Mouse (Mus musculus) ES-Bruce4 (cell line): ENCODE results near the gene Faim.

ENCODE experiments used
- CTCF ChIP-seq: IDR thresholded peaks from one replicate; pipeline ENCODE4 v1.8.1; 2011; ENCODE audit warnings: low read depth, low read length
- EP300 ChIP-seq: IDR thresholded peaks from 2 replicates; pipeline ENCODE4 v1.6.1; 2011; ENCODE audit warnings: low read depth, low read length; ENCODE audit not compliant: insufficient read depth
- POLR2A ChIP-seq: IDR thresholded peaks from one replicate; pipeline ENCODE4 v1.8.1; 2011; ENCODE audit warnings: low read length; ENCODE audit not compliant: insufficient read depth

DNA sequence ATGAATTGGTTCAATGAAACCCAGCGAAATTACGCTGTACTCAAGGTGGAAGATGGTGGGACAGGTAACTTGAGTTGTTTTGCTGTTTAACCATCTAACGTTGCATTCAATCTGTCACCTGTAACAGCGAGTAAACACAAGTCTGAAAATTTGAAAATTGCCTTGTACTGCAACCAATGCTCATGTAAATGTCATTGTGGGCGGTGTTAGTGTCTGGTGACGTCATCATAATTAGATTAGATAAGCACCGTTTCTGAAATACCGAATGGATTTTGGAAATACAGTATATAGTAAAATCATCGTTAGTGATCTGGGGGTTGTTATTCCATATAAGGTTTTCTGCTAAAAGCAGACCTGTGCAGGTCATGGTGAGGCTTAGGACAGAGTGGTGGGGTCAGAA is 958 bp downstream of the Faim start:
- TF ChIP-seq CTCF, result no peak
- no peak for TF ChIP-seq EP300
- no peak for TF ChIP-seq POLR2A
